Mouse (Mus musculus): ENCODE results near the gene Galns. TPM values are rescaled to one million over a fixed set of nuclear protein-coding genes. Genes with fewer than 3 reads are reported as not detected.

Gene Galns
- polyA plus RNA-seq, 1 experiment from 2014 or later = 9.0 TPM

DNA sequence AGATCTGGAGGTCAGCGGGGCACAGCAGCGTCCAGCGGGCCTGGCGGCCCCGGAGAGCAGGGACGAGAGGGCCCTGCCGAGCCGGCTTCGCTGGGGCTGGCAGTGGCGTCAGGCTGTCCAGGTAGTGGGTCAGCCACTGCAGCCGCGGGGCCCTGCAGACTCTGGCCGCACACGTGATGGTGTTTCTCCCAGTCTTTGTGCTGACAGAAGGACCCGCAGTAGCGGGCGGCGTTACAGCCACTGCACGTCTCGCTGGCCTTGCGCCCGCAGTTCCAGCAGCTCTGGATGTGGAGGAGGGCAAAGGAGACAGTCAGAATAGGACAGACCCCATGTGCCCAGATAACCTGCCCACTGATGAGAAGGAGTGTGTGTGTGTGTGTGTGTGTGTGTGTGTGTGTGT, 19.4 kb upstream of the Galns start:
- peaks cover 30% of the 10 kb centered on the region for H3K36me3 ChIP-seq (replicated peaks)
- H3K9ac ChIP-seq = no peak overlapping the region
- ATAC-seq (replicated peaks) = no peak
- no peaks in the 10 kb centered on the region for H3K27me3 ChIP-seq (replicated peaks)
- no peaks in the 10 kb centered on the region for H3K9me3 ChIP-seq
- no peaks in the 10 kb centered on the region for H3K4me1 ChIP-seq
- 0 out of 2 replicates have a peak overlapping the region, but pooled peaks have one; percentile 1 for H3K4me3 ChIP-seq
- H3K4me2 ChIP-seq = 0 out of 2 replicates have a peak overlapping the region, but pooled peaks have one; percentile 14
- 51% methylated on average over 22 of the region's 22 CpGs for WGBS
- no peak overlapping the region for H3K27ac ChIP-seq

DNA sequence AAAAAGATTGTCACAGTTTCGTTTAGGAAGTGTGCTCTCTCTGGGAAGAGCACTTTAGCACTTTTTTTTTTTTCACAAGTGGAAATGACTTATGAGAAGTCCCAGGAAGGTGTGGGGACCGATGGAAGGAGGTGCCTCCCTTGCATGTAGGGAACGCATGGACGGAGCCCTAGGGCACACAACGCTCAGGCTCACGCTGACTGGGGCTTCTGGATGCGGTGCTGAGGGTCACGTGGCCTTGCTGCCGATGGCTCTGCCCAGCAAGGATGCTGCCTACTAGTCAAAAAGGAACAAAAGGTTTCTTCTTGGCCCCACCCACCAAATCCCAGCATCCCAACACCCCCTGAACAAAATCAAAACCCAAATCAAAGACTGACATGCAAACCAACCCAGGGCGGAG, 18.1 kb upstream of the Galns start:
- ATAC-seq (replicated peaks) = no peak
- H3K9me3 ChIP-seq = no peaks in the 10 kb centered on the region
- no peaks in the 10 kb centered on the region for H3K27me3 ChIP-seq (replicated peaks)
- H3K27ac ChIP-seq = no peak overlapping the region
- no peak overlapping the region for H3K9ac ChIP-seq
- H3K4me3 ChIP-seq = no peak overlapping the region
- H3K36me3 ChIP-seq (replicated peaks) = peaks cover 19% of the 10 kb centered on the region
- no peaks in the 10 kb centered on the region for H3K4me1 ChIP-seq
- no peak overlapping the region for H3K4me2 ChIP-seq
- WGBS = 14% methylated on average over 10 of the region's 10 CpGs

DNA sequence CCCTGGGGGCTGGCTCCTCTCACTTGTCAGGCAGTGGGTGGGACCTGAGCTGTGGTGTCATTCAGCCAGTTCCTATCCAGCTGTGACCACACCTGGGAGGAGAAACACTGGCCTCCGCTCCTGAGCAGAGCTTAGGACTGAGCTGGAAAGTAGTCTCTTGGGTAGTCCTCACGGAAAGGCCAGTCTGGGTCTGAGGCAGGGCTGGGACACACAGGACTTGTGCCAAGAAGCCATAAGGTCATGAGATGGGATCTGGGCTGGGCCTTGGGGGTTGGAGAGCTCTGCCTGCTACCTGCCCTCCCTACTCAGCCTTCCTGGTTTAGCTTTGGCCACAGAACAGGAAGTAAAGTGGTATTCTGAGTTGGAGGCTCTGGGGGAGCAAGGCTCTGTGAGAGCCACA, 15.6 kb upstream of the Galns start:
- no peaks in the 10 kb centered on the region for H3K27me3 ChIP-seq (replicated peaks)
- H3K4me1 ChIP-seq = no peaks in the 10 kb centered on the region
- H3K9ac ChIP-seq = no peak overlapping the region
- 81% methylated on average over 2 of the region's 2 CpGs for WGBS
- H3K9me3 ChIP-seq = no peaks in the 10 kb centered on the region
- no peak overlapping the region for H3K27ac ChIP-seq
- H3K36me3 ChIP-seq (replicated peaks) = peaks cover 3% of the 10 kb centered on the region
- H3K4me2 ChIP-seq = no peak overlapping the region
- H3K4me3 ChIP-seq = no peak overlapping the region
- no peak; the same call in 1 of the 2 replicates for ATAC-seq (replicated peaks)

DNA sequence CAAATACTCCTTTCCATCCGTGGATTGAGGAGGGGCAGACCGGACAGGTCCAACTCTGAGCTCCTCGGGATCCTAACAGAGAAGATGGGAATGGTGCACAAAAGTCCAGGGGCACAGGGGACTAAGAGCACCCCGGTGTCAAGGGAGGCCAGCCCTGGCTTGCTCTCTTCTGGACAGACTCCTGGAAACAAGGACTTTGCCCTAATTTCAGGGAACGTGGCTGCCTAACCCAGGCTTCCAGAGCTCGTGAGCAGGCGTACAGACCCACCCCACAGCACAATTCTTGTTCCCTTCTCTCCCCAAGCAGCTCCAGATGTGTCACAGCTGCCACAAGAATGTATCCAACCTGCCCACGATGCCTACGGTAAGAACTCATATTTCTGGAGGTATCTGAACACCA, 14.5 kb upstream of the Galns start:
- no peak for ATAC-seq (replicated peaks)
- Histone ChIP-seq H3K4me2 (no peak overlapping the region), H3K27ac (no peak overlapping the region), H3K4me3 (no peak overlapping the region), H3K4me1 (no peaks in the 10 kb centered on the region), H3K36me3 (replicated peaks) (peaks cover 3% of the 10 kb centered on the region; the same call in 1 of the 2 replicates), H3K27me3 (replicated peaks) (no peaks in the 10 kb centered on the region), H3K9ac (no peak overlapping the region), H3K9me3 (no peaks in the 10 kb centered on the region)
- WGBS = 85% methylated on average over 9 of the region's 9 CpGs

DNA sequence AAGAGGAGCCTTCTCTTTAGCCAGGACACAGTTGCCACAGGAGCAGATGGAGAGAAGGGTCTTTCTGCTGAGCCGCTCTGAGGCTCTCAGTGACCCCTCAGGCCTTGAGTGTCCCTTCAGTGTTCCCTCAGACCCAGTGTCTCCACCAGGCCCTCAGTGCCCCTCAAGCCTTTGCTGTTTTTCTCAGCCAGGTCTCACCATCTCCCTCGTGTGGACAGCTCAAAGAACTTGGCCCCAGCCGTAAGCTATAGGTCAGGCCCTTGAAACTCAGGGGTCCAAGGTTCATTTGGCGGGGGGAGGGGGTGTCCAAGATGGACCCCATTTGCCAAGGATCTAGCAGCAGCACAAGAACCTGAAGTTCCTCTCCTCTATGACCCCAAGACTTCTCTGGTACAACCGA, 13.4 kb upstream of the Galns start:
- Histone ChIP-seq H3K9ac (no peak overlapping the region), H3K27ac (no peak overlapping the region), H3K4me1 (no peaks in the 10 kb centered on the region), H3K27me3 (replicated peaks) (no peaks in the 10 kb centered on the region), H3K4me3 (no peak overlapping the region), H3K9me3 (no peaks in the 10 kb centered on the region), H3K4me2 (no peak overlapping the region), H3K36me3 (replicated peaks) (no peaks in the 10 kb centered on the region)
- ATAC-seq (replicated peaks) = no peak
- 78% methylated on average over 5 of the region's 5 CpGs for WGBS

DNA sequence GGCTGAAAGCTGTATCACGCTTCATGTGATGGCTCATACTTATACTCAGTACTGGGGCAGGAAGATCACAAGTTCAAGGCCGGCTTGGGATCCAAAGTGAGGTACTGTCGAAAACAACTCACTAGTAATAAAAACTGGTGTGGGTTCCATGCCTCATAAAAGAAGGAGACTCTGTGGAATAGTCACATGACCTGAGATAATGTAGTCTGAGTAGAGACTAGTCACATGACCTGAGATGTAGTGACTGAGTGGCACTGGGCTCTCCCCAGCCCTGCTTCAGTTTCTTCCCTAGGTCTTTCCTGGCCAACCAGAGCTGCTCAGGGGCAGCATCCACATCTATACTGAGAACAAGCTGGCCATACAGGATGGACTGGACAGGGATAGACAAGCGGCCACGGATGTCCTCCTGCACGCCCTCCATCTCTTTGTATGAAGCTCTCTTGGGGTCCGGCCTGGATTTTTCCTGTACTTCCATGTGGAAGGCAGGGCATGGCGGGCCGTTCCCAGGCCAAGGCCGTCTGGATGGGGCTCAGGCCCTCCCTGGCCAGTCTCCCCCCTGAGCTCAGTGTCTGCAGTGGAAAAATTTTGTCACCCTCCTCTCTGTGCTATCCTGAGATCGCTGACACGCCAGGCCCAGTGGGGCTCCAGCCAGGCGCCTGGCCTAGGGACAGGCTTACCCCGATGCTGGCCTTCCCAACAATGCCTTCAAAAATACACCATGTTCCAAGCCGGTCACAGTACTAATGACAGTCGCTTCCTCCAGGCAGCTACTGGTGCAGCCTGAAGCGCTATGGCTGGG, 12.8 kb upstream of the Galns start:
- H3K9me3 ChIP-seq = no peaks in the 10 kb centered on the region
- H3K4me2 ChIP-seq = no peak overlapping the region
- no peaks in the 10 kb centered on the region for H3K36me3 ChIP-seq (replicated peaks)
- H3K4me1 ChIP-seq = no peaks in the 10 kb centered on the region
- H3K27me3 ChIP-seq (replicated peaks) = no peaks in the 10 kb centered on the region
- no peak for ATAC-seq (replicated peaks)
- no peak overlapping the region for H3K27ac ChIP-seq
- H3K9ac ChIP-seq = no peak overlapping the region
- H3K4me3 ChIP-seq = no peak overlapping the region
- WGBS = 85% methylated on average over 17 of the region's 17 CpGs

DNA sequence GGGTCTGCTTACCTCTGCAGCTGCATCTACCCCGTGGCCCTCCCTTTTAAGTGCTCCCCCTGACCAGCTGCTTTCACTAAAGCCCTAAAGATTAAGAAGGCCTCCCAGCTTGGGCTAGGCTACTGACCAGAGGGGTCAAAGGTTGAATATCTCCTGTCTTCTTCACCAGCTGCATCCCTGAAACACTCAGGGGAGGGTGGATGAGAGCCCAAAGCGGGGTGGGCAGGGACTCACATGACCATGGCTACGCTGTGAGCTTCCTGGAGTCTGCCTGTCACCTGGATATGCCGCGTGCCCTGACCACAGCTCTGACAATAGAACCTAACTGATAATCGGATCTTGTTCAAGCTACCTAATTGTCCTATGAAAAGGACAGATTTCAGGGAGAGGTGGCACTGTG, 11.5 kb upstream of the Galns start, which contains the start of gene Pabpn1l:
TSS of gene Pabpn1l (minus strand) at position 13 of the 400 bp plus-strand sequence.
- 62% methylated on average over 6 of the region's 6 CpGs for WGBS
- no peak for ATAC-seq (replicated peaks)
- no peak within 1 kb of the TSS for H3K9ac ChIP-seq
- no peaks in the 10 kb centered on the region for H3K36me3 ChIP-seq (replicated peaks)
- no peaks in the 10 kb centered on the region for H3K9me3 ChIP-seq
- no peak within 1 kb of the TSS for H3K4me2 ChIP-seq
- peaks cover 5% of the 10 kb centered on the region for H3K4me1 ChIP-seq
- no peaks in the 10 kb centered on the region for H3K27me3 ChIP-seq (replicated peaks)
- no peak within 1 kb of the TSS for H3K27ac ChIP-seq
- H3K4me3 ChIP-seq = no peak within 1 kb of the TSS

DNA sequence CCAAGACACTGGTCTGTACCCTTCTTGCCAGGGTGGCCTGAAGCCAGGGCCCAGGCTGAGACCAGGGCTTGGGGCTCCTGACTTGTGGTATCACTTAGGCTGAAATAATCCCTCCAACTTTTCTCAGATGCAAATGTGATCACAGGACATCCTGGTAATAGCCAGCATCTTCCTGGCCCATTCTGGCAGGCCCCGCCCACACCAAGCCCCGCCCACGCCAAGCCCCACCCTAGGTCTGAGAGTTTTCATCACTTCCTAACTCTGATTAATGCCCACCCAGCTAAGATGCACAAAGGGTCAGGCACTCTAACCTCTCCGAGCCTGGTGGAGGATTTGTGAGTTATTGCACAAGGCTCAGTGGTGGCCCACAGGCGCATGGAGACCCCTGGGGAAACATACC, 9.2 kb upstream of the Galns start:
- no peaks in the 10 kb centered on the region for H3K27me3 ChIP-seq (replicated peaks)
- H3K36me3 ChIP-seq (replicated peaks) = no peaks in the 10 kb centered on the region
- no peak overlapping the region for H3K9ac ChIP-seq
- H3K4me2 ChIP-seq = no peak overlapping the region
- H3K4me3 ChIP-seq = no peak overlapping the region
- WGBS = 47% methylated on average over 5 of the region's 5 CpGs
- H3K4me1 ChIP-seq = peaks cover 5% of the 10 kb centered on the region
- ATAC-seq (replicated peaks) = no peak
- no peaks in the 10 kb centered on the region for H3K9me3 ChIP-seq
- H3K27ac ChIP-seq = no peak overlapping the region

DNA sequence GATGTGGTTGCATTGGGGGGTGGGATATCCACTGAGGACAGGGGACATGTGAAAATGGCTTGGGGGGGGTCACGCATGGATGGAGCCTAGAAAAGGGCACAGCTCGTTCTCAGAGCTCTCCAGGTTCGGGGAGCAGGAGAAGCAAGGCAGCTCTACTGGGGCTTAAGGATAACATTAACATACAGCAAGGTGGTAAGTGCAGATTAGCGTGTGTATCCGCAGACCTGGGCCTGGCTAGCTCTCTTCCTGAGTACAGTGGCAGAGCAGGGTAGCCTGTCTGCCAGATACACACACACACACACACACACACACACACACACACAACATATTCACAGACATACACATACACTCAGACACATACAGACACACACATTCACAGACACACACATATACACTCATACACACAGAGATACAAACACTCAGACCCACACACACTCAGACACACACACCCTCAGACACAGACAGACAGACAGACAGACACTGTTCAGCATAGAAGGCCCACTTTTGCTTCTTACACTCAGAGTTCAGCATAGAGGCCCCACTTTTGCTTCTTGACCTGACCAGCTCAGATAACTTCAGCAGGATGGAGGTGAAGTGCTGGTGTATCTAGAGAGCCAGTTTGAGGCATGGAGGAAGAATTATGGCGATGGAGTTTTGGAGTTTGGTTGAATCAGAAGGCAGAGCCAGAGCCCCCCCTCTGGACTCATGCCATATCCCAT, 7.6 kb upstream of the Galns start:
- Histone ChIP-seq H3K27me3 (replicated peaks) (no peaks in the 10 kb centered on the region), H3K4me3 (no peak overlapping the region), H3K9me3 (no peaks in the 10 kb centered on the region), H3K36me3 (replicated peaks) (no peaks in the 10 kb centered on the region), H3K9ac (no peak overlapping the region), H3K4me2 (no peak overlapping the region), H3K4me1 (peaks cover 5% of the 10 kb centered on the region), H3K27ac (no peak overlapping the region)
- no peak for ATAC-seq (replicated peaks)
- WGBS = 66% methylated on average over 6 of the region's 6 CpGs

DNA sequence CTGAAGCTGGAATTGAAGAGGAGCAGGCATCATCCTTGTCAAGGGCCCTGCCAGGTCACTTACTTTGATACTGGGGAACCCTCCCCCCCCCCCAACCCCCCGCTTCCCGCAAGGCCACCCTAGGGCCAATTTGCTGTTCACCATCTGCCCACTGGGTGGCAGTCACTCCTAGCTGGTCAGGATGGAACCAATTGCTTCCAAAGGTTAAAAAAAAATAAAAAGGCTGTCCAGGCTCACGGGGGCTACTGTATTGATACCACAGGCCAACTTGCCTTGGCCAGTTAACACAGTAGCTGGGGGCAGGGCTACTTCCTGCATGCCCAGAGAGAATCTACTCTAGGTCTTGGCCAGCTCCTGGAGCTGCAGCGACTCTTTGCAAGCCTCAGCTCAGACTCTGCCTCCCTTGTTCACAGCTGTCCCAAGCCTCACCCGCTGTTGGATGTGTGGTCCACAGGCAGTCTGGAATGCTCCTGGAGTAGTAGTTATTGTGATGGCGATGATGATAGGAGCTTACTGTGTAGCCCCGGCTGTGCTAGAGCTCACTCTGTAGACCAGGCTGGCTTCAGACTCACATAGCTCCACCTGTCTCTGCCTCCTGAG, 6.8 kb upstream of the Galns start:
- WGBS = 31% methylated on average over 5 of the region's 7 CpGs
- Histone ChIP-seq H3K36me3 (replicated peaks) (no peaks in the 10 kb centered on the region), H3K4me3 (no peak overlapping the region), H3K27me3 (replicated peaks) (no peaks in the 10 kb centered on the region), H3K9me3 (no peaks in the 10 kb centered on the region), H3K9ac (no peak overlapping the region), H3K4me2 (no peak overlapping the region), H3K4me1 (peaks cover 7% of the 10 kb centered on the region), H3K27ac (no peak overlapping the region)
- 0 out of 2 replicates have a peak, but pooled peaks have one; percentile 21 for ATAC-seq (replicated peaks)

DNA sequence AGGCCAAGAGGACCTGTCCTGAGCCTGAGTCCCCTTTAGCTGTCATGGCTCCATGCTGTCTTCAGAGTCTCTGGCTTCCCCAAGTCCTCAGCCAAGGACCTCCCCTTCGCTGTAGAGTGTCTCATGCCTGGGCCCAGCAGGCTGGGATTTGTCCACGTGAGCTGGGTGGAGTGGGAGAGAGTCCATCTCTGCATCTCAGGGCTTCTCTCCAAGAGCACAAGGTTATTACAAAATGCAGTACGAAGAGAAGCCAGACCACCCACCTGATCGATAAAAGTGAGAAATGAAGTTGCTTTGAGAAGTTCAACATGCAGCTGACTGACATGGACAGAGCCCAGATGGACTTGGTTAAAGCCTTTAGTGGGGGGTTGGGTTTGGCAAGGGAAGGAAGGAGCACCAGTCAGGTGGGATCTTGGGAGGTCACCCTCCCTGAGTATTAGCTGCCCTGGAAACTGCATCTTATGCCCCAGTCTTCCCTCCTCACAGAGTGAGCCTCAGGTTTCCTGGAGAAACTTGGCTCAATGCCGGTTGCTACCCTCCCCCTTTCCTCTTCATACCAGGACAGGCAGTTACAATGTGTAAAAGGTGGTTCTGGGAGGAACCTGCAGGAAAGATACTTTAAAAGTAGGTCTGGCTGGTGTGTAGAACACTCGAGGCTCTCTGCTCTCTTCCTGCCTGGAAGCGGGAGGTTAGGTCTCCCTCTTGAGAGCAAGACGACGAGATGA, 5.1 kb upstream of the Galns start:
- Histone ChIP-seq H3K36me3 (replicated peaks) (no peaks in the 10 kb centered on the region), H3K4me2 (no peak overlapping the region), H3K4me3 (no peak overlapping the region), H3K9me3 (no peaks in the 10 kb centered on the region), H3K4me1 (peaks cover 18% of the 10 kb centered on the region), H3K9ac (no peak overlapping the region), H3K27me3 (replicated peaks) (no peaks in the 10 kb centered on the region), H3K27ac (no peak overlapping the region)
- WGBS = 70% methylated on average over 9 of the region's 9 CpGs
- ATAC-seq (replicated peaks) = no peak

Measured in midbrain, embryonic 15.5 days (tissue).